Mouse (Mus musculus): Measurements from ENCODE around the gene Atpif1.
A peak's percentile ranks its signal among the peaks of the same experiment; 100 is the strongest.
"Not testable (repeated sequence)": the region's sequence is repeated elsewhere in the genome, so short reads cannot be mapped to it uniquely, and the experiment has no call there.

Atpif1 gene

DNA sequence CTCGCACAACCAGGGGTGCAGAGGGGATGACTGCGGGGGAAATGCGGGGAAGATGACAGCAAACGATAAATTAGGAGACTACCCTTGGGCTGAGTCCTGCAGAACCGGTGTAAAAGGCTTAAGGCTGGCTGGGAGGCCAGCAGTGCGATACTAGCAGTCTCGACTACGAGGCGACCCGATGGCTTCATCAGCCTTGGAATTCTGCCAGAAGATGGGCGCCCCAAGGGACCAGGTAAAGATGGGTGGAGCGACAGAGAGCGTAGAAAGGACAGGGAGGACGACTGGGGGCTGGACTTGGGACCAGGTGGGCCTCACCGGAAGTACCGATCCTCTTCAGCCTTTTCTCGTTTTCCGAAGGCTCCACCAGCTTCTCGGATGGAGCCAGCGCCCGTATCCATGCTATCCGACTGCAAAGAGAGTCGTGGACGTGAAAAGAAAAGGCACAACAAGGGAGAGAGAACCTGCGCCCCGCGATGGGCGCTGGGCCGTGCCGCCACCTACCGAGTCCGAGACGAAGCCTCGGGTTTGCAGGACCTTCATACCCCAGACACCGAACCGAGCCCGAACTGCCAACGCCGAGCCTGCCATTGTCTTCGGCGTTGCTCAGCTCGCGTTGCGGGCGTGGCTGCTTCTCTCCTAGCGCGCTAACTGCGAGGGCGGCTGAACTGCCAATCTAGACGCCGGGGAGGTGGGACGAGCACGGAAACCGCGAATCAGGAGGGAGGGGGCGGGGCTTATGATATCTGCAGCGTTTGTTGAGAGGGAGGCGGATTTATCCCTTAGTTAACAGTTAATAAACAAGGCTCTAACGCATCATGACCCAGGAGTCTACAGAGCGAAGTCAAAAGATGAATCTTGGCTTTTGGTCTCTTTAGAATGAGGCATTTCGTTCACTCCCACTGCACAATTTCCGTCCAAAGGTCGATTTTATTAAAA is at the start of gene Atpif1:
Gene Atpif1 (minus strand): TSS at position 679 of the 936 bp plus-strand sequence.
- peak; percentile 88 for DNase-seq (ENCODE audit: low spot score)

- no peak for DNase-seq (ENCODE audit: low spot score)
These were observed 41.4 kb upstream of the Atpif1 start for GRCm38 (mm10) chr4:132574809-132575347.

DNA sequence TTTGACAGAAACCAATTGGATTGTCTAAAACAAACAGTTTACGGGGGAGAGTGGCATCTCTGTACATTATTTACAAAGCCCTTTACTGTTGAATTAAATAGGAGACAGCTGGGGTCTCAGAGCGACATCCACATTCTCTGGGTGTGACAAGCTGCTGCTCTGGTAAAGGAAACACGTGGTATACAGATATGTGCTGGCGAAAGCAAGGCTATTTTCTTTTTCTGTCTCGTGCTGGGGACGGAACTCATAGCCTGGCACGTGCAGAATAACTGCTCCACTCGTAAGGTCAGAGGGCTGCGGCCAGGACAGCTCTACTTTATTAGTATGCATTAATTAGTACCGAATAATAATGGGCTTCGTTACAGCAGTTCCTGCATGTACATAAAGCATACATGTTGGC is 39.9 kb upstream of the Atpif1 start:
- peak; percentile 22 for DNase-seq (ENCODE audit: low spot score)

- no peak for DNase-seq (ENCODE audit: low spot score)
These were observed 37.7 kb upstream of the Atpif1 start for GRCm38 (mm10) chr4:132571190-132571589.

DNA sequence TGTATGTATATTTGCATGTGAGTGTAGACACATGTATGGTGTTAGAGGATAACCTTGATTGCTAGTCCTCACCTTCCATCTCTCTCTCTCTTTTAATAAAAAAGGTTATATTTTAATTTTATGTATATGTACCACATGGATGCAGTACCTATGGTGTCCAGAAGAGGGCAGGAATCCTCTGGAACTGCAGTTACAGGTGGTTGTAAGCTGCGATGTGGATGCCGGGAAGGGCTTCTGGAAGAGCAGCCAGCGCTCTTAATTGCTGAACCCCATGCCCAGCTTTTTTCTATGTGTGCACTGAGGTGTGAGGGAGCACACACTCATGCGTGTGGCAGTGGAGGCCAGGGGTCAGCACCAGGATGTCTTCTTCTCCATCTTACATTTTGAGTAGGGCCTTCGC is 35.7 kb upstream of the Atpif1 start:
- DNase-seq (ENCODE audit: low spot score), result no peak

- peak; percentile 21 for DNase-seq (ENCODE audit: low spot score)
These were observed 33.9 kb upstream of the Atpif1 start for GRCm38 (mm10) chr4:132567361-132567779.

DNA sequence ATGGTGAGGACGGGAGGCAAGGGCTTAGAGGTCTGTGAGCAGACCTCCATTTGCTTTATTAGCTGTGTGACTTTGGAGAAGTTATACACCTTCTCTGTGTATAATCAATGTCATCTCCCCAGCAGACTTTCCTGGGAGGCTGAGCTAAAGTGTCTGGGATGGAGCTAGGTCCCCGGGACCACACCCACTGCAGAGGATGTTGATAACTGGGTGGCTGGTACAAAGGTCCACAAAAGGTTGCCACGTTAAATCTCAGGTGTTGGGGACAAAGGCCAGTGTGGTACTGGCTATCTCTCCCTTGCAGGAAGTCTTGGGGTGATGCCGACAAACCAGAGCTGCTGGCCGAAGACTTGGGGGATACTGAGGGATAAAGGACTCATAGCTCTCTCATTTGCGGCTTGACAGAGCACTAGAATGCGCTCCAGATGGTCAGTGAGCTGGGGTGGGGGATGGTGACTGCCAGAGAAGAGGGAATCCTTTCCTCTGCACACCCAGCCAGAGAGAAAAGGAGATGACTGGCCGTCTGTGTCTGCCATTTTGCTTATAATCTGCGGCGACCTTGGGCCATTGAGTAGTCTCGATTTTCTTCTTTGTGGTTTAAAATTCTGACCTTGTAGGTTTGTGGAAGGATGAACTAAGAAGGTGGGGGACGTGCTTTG is 31.8 kb upstream of the Atpif1 start:
- DNase-seq (ENCODE audit: low spot score), result no peak

GRCm38 (mm10) chr4:132563965-132564364 is 30.5 kb upstream of the Atpif1 start, which contains the start of gene Ptafr:
Ptafr (plus strand) TSS chr4:132564067.
- peak; percentile 46 for DNase-seq (ENCODE audit: low spot score)

GRCm38 (mm10) chr4:132563261-132563660 is 29.8 kb upstream of the Atpif1 start:
- no peak for DNase-seq (ENCODE audit: low spot score)

DNA sequence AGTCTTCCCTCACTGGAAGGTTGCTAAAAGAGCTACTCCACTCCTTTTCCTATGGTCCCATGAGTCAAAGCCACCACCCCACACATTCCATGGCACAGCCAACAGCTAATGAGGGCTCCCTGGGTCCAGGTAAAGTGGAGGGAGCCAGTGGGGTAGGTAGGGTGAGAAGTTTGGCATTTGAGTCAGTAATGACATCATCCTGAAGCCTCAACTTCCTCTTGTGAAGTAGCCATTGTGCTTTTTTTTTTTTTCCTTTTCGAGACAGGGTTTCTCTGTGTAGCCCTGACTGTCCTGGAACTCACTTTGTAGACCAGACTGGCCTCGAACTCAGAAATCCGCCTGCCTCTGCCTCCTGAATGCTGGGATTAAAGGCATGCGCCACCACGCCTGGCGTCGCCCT is 22.1 kb upstream of the Atpif1 start:
- DNase-seq (ENCODE audit: low spot score), result not testable (repeated sequence)

- no peak for DNase-seq (ENCODE audit: low spot score)
These were observed 21.2 kb upstream of the Atpif1 start for GRCm38 (mm10) chr4:132554653-132555052.

GRCm38 (mm10) chr4:132554221-132554620 is 20.8 kb upstream of the Atpif1 start:
- no peak for DNase-seq (ENCODE audit: low spot score)

DNA sequence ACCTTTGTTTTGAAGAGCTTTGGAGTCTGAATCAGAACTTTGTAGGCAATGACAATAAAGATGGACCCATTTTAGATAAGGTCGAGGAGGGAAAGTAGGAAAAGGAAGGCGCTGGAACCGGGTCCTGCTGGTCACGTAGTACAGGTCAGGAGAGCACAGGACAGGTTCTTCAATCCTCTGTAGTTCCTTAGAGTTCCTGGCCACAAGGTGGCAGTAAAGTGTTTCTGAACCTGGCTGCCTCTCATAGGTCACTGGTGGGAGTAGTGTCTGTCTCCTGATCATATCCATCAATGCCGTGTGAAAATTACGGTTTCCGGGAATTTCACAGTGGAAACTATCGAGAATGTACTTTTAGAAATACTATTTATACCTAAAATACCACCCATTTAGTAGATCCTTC is 12.4 kb upstream of the Atpif1 start:
- peak; percentile 79 for DNase-seq (ENCODE audit: low spot score)

DNA sequence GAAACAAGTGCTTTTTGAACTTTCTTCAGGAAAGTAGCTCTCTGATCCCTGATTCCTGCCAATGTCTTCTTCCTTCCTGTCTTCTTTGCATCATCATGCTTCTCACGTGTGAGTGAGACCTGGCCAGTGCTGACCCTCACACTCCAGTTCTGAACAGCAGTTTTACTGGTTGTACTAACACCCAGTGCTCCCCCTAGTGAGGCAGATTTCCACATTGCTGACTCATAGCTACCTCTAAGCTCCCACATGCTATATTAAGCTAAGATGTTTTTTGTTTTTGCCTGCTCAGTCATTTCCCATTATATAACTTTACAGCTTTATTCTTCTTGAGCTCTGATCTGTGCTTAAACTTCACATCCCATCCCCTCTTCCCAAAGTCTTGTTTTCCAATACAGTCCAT is 9.3 kb upstream of the Atpif1 start:
- no peak for DNase-seq (ENCODE audit: low spot score)

DNA sequence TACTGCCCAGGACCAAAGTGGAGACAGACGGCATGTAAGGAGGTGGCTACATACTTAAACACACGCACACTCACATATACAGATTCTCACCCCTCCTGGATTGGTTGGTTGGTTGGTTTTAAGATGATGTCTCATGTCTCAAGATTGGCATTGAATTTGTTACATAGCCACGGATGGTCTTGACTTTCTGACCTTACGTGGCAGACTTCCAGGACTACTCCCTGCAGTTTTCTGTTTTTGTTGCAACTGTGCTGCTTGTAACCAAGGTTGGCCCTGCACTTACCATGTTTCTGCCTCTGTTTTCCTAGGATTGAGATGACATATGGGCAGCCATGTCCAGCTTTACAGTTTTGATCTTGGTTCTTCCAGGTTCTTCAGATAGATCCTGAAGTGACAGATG is 8.0 kb upstream of the Atpif1 start:
- no peak for DNase-seq (ENCODE audit: low spot score)

DNA sequence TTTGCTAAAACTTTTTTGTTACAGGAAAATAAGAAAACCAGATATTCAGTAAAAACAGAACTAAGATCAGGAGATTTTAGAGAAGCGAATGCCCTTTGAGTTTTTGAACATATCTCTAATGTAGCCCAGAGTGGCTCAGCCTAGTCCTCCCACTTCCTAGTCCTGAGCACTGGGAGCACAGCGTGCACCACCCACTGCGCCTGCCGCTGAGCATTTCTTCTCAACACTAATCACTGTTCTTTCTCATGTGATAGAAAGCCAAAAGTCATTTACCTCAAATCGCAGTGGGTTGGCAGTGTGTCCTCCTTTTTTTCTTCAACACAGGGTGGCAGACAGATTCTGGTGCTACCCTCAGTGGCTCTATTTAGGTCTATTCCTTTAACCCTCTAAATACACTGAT is 6.0 kb upstream of the Atpif1 start:
- no peak for DNase-seq (ENCODE audit: low spot score)

DNA sequence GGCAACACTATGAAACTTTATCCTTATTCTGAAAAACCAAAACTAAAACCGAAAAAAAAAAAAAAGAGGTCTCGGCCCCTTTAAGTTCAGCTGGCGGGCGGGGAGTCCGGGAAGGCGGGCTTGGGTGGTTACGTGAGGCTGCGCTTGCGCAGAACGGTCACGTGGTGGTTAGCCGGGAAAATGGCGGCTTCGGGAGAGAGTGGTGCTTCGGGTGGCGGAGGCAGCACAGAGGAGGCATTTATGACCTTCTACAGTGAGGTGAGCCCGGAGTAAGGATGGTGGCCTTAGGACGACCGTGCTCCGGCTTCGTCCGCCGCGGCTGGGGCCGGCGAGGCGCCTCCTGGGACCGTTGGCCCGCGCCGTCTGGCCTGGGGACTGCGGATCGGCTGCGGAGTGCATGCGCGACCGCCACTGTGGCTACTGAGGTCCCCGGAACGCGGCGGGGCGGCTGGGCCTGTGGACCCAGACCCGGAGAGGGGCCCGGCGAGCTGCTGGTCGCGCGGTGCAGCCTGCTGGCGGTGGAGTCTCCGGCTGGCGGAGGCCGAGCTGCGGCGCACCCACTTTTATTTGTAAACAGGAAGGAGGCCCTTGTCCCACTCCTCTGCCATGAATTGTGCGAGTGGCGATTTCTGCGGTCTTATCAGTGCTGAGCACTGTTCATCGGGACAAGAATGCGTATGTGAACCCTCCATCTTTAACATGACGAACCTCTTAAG is 2.1 kb upstream of the Atpif1 start, which contains the start of gene Dnajc8:
Gene Dnajc8 (plus strand): TSS at position 145 of the 716 bp plus-strand sequence.
- peak; percentile 94 for DNase-seq (ENCODE audit: low spot score)

- no peak for DNase-seq (ENCODE audit: low spot score)
These were observed 963 bp downstream of the Atpif1 start for GRCm38 (mm10) chr4:132532496-132532895.

DNA sequence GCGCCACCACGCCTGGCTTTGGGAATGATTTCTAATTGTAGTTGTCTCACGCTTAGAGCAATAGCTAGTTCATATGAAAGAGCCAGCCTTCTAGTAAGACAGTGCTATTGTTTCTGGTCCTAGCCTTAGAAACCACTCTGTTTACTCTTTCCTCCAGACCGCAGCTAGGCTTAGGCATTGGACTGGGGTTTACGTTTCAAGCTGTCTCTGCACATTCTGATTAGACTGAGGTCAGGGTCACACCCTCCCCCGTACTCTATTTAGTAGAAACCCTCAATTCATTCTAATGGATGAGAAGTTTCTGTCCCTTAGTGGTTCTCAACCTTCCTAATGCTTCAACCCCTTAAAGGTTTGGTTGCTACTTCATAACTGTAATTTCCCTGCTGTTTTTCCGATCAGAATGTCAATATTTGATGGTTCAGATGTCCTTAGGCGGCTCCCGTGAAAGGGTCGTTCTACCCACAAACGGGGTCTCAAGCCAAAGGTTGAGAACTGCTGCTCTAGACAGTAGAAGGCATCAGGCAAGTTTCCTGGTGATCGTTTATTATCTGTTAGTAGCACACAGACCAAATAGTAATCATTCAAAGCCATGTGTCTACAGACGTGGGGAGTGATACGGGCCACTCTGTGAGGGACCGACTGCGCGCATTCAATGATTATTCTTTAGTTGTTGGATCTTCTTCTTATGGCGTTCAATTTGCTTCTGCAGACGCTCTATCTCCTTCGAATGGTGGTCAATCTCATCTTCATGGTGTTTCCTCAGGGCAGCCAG is 3.2 kb downstream of the Atpif1 start:
- no peak for DNase-seq (ENCODE audit: low spot score)

DNA sequence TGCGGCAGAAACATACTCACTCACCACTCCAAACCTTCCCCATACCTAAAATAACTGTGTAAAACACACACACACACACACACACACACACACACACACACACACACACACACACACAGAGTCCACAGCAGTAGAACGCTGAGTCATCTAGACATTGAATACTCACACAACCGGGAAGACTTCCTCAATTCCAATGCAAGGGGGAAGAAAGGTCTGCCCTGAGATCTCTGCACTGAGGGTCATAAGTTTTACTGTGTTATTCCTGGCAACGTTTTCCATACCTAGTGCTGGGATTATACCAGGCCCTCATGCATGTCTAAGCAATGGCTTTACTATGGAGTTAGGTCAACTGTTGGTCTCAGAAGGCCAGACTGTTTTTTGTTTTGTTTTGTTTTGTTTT is 4.1 kb downstream of the Atpif1 start:
- DNase-seq (ENCODE audit: low spot score), result no peak

GRCm38 (mm10) chr4:132527917-132528522 is 5.4 kb downstream of the Atpif1 start:
- no peak for DNase-seq (ENCODE audit: low spot score)
